Mouse (Mus musculus): ENCODE results near the gene Slc12a1.

DNA sequence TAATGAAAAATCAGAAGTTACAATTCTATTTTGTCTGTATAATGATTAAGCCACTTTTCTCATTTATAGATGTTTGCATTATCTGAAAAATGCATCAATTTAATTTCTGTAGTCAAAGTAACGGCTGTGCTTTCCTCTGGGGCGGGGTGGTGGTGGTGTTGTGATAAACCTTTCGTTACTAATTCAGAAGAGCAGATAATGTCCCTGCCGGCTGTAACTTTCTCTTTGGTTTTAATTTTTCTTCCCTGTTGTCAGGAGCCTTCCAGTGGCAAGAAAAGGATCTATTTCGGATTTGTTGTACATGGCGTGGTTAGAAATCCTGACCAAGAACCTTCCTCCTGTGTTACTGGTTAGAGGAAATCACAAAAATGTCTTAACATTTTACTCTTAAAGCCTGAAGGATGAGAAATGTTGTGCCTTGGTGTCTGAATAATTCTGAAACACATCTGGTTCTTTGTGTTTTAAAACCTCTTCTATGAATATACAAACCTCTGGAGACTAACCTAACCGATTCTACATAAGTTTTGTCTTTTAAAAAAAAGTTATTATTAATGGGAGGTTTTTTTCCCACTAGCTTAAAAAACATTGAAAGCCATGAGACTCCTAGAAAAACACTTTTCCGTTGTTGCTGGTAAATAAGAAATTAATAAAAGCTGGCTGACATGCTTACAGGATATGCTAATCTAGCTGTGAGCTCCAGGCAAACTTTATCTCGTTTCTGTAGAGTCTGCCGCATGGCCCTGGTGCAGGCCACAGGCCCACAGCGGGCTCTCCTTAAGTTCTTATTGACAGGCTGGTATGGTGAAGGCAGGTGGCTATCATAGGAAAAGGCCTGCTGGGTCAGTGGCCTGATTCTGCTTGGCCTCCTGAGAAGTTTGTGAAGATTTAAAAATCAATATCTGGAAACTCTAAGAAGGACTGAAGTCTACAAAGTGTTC, 76.4 kb downstream of the Slc12a1 start:
- no peak for TF ChIP-seq POLR2A (IDR thresholded peaks at IDR 0.05; ENCODE audit: control insufficient read depth, low read depth, low read length)
- no peak for TF ChIP-seq CTCF (IDR thresholded peaks at IDR 0.05; ENCODE audit: control insufficient read depth, insufficient read depth, insufficient replicate concordance, low read depth, low read length)

Measured in testis, adult 2 months (tissue).